Mouse (Mus musculus) ES-CJ7 (cell line): ENCODE results near the gene Elac2.

Experiments used
- DNase-seq: peaks from one replicate; pipeline ENCODE4 v3.0.0; 2011; ENCODE audit warnings: low read depth, low spot score

Gene Elac2

GRCm38 (mm10) chr11:65020744-65021143 lies 41.9 kb downstream of the Elac2 start:
- no peak for DNase-seq

GRCm38 (mm10) chr11:65022771-65023170 lies 43.9 kb downstream of the Elac2 start:
- no peak for DNase-seq

GRCm38 (mm10) chr11:65028049-65028448 lies 49.2 kb downstream of the Elac2 start:
- DNase-seq = no peak

GRCm38 (mm10) chr11:65030201-65030600 lies 51.4 kb downstream of the Elac2 start:
- no peak for DNase-seq

GRCm38 (mm10) chr11:65032221-65032620 lies 53.4 kb downstream of the Elac2 start:
- DNase-seq = no peak

- DNase-seq = no peak
Measured at GRCm38 (mm10) chr11:65038996-65039395, 60.2 kb downstream of the Elac2 start.

GRCm38 (mm10) chr11:65039517-65040095 lies 60.8 kb downstream of the Elac2 start:
- DNase-seq = no peak

- DNase-seq = no peak
Measured at GRCm38 (mm10) chr11:65040556-65040955, 61.7 kb downstream of the Elac2 start.

- no peak for DNase-seq
Measured at GRCm38 (mm10) chr11:65049090-65049489, 70.3 kb downstream of the Elac2 start.

GRCm38 (mm10) chr11:65050819-65051218 lies 72.0 kb downstream of the Elac2 start:
- no peak for DNase-seq
